Mouse (Mus musculus) testis, adult 2 months (tissue): ENCODE data around the gene Hadhb.

Source experiments
- CTCF ChIP-seq: fragments of 200-500 bp; IDR thresholded peaks from 2 replicates; pipeline ENCODE4 v1.5.1; 2012; ENCODE audit warnings: low read depth, mild to moderate bottlenecking, inconsistent platforms, low read length, moderate library complexity; ENCODE audit not compliant: control insufficient read depth, insufficient read depth, insufficient replicate concordance
- POLR2A ChIP-seq: fragments of 200-500 bp; IDR thresholded peaks from 2 replicates; pipeline ENCODE4 v1.6.1; 2012; ENCODE audit warnings: low read depth, mild to moderate bottlenecking, inconsistent platforms, low read length, moderate library complexity; ENCODE audit not compliant: control insufficient read depth

DNA sequence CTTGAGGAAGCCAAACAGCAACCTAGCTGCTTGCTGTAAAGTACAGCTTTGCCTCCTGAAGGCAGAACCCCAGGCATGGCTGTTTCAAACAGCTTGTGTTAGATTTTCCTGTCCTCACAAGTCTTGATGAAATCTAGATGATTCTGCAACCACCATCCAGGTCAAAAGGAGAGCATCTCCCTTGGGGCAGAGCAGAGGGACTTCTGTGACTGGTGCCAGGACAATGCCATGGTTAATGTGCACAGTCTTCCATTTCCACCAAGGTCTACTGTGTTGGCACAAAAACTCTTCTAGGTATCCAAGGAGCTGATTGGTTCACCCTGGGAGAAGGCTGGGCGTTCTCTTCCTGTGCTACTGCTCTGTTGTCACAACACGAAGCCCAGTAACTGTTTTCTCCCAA is 64.7 kb downstream of the Hadhb start:
- TF ChIP-seq POLR2A (no peak), CTCF (no peak)
